Mouse (Mus musculus) urinary bladder, postnatal 0 days (tissue): ENCODE measurements around the gene Sec24d. TPM values are rescaled to one million over a fixed set of nuclear protein-coding genes. Genes with fewer than 3 reads are reported as not detected.

Experiments
- polyA plus RNA-seq: library from polyadenylated mRNA; unstranded; fragments of >200 nt; fragmentation: Nextera tagmentation; extraction: Ambion mirVana; gene quantifications from 2 replicates; pipeline ENCODE4 v1.2.1, GENCODE M21; 2015

The Sec24d gene
- 86.3 and 110 TPM in 2 replicates for polyA plus RNA-seq

GRCm38 (mm10) chr3:123266753-123267651, at the start of gene Sec24d:
Gene Sec24d, plus strand, starts transcription at chr3:123267455.

DNA sequence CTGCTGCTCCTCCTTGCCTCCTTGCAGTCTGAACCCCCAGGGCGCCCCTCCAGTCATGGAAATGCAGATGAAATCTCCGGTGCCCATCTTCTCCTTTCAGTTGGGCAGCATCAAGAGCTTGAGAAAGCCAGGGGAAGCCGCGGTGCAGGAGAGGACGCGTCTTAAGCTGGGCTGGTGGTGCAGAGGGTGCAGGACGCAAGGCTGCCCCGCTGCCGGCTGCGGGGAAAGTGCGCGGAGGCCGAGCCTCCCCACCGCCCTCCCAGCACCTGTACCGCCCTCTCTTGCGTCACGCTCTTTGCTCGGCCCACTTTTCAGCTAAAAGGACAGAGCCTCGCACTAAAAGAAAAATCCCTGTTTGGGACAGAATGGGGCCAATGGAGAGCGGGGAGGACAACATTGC, 31.3 kb upstream of the Sec24d start, which contains the start of gene Synpo2:
Gene Synpo2 (minus strand): TSS at position 229 of the 400 bp plus-strand sequence.

DNA sequence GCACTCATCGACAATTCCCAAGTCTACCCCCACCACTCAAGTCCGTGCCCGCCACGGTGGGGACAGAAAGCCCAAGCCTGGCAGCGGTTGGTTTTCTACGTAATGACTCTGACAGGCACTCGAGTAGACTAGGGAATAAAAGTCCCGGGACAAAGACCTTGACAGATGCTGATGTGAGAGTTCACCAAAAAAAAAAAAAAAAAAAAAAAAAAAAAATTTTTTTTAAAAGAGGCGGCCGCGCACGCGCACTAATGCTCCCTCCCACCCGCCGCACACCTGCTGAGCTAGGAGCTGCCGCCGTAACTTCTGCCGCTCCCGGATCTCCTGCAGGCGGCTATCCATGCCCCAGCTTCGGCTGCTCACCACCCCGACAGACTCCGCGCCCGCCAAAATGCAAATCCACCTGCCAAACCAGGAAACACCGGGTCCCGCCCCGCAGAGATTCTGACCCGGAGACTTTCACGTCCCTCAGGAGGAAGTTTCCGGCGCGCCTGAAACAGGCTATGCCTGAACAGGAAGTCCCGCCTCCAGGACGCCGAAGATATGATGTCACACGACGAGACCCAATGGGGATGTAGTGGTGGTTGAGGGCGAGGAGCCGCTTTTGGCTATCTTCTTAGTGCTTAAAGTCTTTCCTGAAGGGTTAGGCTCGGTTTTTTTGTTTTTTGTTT, 118.4 kb downstream of the Sec24d start, which contains the start of gene Mettl14:
Gene Mettl14 (minus strand): TSS at position 623 of the 671 bp plus-strand sequence.

Other genes starting within 250 kb of the Sec24d start
- gene Myoz2, start 232.4 kb upstream of the Sec24d start, polyA plus RNA-seq: 0.11 TPM in 1 of 2 replicates, not detected in the other
- gene Synpo2, start 31.3 kb upstream of the Sec24d start, polyA plus RNA-seq: 221 and 302 TPM in 2 replicates
- gene Mettl14, start 118.7 kb downstream of the Sec24d start, polyA plus RNA-seq: 12.7 and 14.6 TPM in 2 replicates
- gene Prss12, start 179.5 kb downstream of the Sec24d start, polyA plus RNA-seq: 3.0 and 3.6 TPM in 2 replicates